Mouse (Mus musculus) MEL (cell line): Measurements from ENCODE around the gene Pde11a. TPM values are rescaled to one million over a fixed set of nuclear protein-coding genes. Genes with fewer than 3 reads are reported as not detected.

Experiments
- DNase-seq: peaks from one replicate; pipeline ENCODE4 v3.0.0; 2011; ENCODE audit warnings: low read depth, low spot score
- H3K27ac ChIP-seq: 2 replicates; pipeline ENCODE4 v1.5.1; 2012; ENCODE audit warnings: low read depth, mild to moderate bottlenecking, control low read depth, low read length, moderate library complexity; ENCODE audit not compliant: control insufficient read depth
- H3K27me3 ChIP-seq, 2 experiments: fragments of 150-350 bp in 1 of 2; sonication (generic) in 1 of 2; 2 replicates each; pipeline ENCODE4 v1.6.1; 2012; ENCODE audit warnings: low read length in 2 of 2, mild to moderate bottlenecking in 2 of 2, improper control_type of control experiment in 1 of 2, moderate library complexity in 1 of 2; ENCODE audit not compliant: insufficient read depth in 2 of 2, control insufficient read depth in 1 of 2
- H3K36me3 ChIP-seq, 2 experiments: 2 replicates each; pipeline ENCODE4 v1.6.1; 2012 to 2014; ENCODE audit warnings: low read length in 2 of 2, improper control_type of control experiment in 1 of 2, inconsistent platforms in 1 of 2, mild to moderate bottlenecking in 1 of 2; ENCODE audit not compliant: insufficient read depth in 2 of 2, control insufficient read depth in 1 of 2
- H3K4me1 ChIP-seq, 2 experiments: fragments of 150-350 bp in 1 of 2; sonication (generic) in 1 of 2; 2 replicates each; pipeline ENCODE4 v1.6.1; 2012; ENCODE audit warnings: low read length in 2 of 2, improper control_type of control experiment in 1 of 2, mild to moderate bottlenecking in 1 of 2; ENCODE audit not compliant: insufficient read depth in 2 of 2, control insufficient read depth in 1 of 2
- H3K4me3 ChIP-seq, 2 experiments: fragments of 150-350 bp in 1 of 2; sonication (generic) in 1 of 2; 2 replicates each; pipeline ENCODE4 v1.5.1; 2012; ENCODE audit warnings: low read depth in 2 of 2, low read length in 2 of 2, mild to moderate bottlenecking in 2 of 2, moderate library complexity in 2 of 2, control low read depth in 1 of 2, improper control_type of control experiment in 1 of 2; ENCODE audit not compliant: control insufficient read depth in 1 of 2, insufficient read depth in 1 of 2
- H3K79me2 ChIP-seq: 2 replicates; pipeline ENCODE4 v1.6.1; 2012; ENCODE audit warnings: mild to moderate bottlenecking, low read length, moderate library complexity; ENCODE audit not compliant: control insufficient read depth, poor library complexity, insufficient read depth
- H3K9ac ChIP-seq: 2 replicates; pipeline ENCODE4 v1.6.1; 2012; ENCODE audit warnings: low read depth, mild to moderate bottlenecking, control low read depth, low read length, moderate library complexity; ENCODE audit not compliant: control insufficient read depth, poor library complexity, severe bottlenecking
- H3K9me3 ChIP-seq: fragments of 150-350 bp; sonication (generic); replicated peaks from 2 replicates; pipeline ENCODE4 v1.6.1; 2012; ENCODE audit warnings: mild to moderate bottlenecking, low read length, improper control_type of control experiment, moderate library complexity; ENCODE audit not compliant: insufficient read depth
- BHLHE40 ChIP-seq: IDR thresholded peaks from 2 replicates; pipeline ENCODE4 v1.6.1; 2012; ENCODE audit warnings: low read depth, mild to moderate bottlenecking, inconsistent platforms, low read length, improper control_type of control experiment, borderline replicate concordance
- CHD2 ChIP-seq: IDR thresholded peaks from 2 replicates; pipeline ENCODE4 v1.6.1; 2011; ENCODE audit warnings: low read length, improper control_type of control experiment
- CTCF ChIP-seq, 3 experiments: IDR thresholded peaks in 2 of 3; conservative IDR thresholded peaks in 1 of 3; 2 replicates each; pipeline ENCODE4 v1.5.1; 2011 to 2012; ENCODE audit warnings: low read length in 3 of 3, low read depth in 2 of 3, mild to moderate bottlenecking in 2 of 3, improper control_type of control experiment in 1 of 3, inconsistent platforms in 1 of 3, mixed read lengths in 1 of 3, moderate library complexity in 1 of 3; ENCODE audit not compliant: control insufficient read depth in 1 of 3, insufficient read depth in 1 of 3, poor library complexity in 1 of 3, severe bottlenecking in 1 of 3
- E2F4 ChIP-seq: IDR thresholded peaks from 2 replicates; pipeline ENCODE4 v1.6.1; 2011; ENCODE audit warnings: low read depth, low read length, improper control_type of control experiment, borderline replicate concordance
- ELF1 ChIP-seq: IDR thresholded peaks from 2 replicates; pipeline ENCODE4 v1.6.1; 2014; ENCODE audit warnings: low read depth, mild to moderate bottlenecking, inconsistent platforms, low read length, improper control_type of control experiment, moderate library complexity
- HCFC1 ChIP-seq: IDR thresholded peaks from 2 replicates; pipeline ENCODE4 v1.6.1; 2012; ENCODE audit warnings: low read depth, mild to moderate bottlenecking, inconsistent platforms, low read length, improper control_type of control experiment, moderate library complexity
- JUND ChIP-seq: IDR thresholded peaks from 2 replicates; pipeline ENCODE4 v1.6.1; 2011; ENCODE audit warnings: low read depth, mild to moderate bottlenecking, improper control_type of control experiment, low read length
- KAT2A ChIP-seq: conservative IDR thresholded peaks from 2 replicates; pipeline ENCODE4 v1.6.1; 2012; ENCODE audit warnings: low read depth, low read length, improper control_type of control experiment, inconsistent platforms
- MAX ChIP-seq: IDR thresholded peaks from 2 replicates; pipeline ENCODE4 v1.6.1; 2011; ENCODE audit warnings: low read length, improper control_type of control experiment
- MAZ ChIP-seq: IDR thresholded peaks from 2 replicates; pipeline ENCODE4 v1.6.1; 2012; ENCODE audit warnings: low read depth, mild to moderate bottlenecking, inconsistent platforms, low read length, improper control_type of control experiment
- MYC ChIP-seq: IDR thresholded peaks from 2 replicates; pipeline ENCODE4 v1.6.1; 2011; ENCODE audit warnings: low read depth, mild to moderate bottlenecking, low read length, improper control_type of control experiment, moderate library complexity
- POLR2AphosphoS5 ChIP-seq: IDR thresholded peaks from 2 replicates; pipeline ENCODE4 v1.6.1; 2012; ENCODE audit warnings: low read depth, borderline replicate concordance, mild to moderate bottlenecking, inconsistent platforms, low read length, moderate library complexity, mixed read lengths
- SIN3A ChIP-seq: IDR thresholded peaks from 2 replicates; pipeline ENCODE4 v1.6.1; 2012; ENCODE audit warnings: low read length, improper control_type of control experiment, inconsistent platforms
- SMC3 ChIP-seq: IDR thresholded peaks from 2 replicates; pipeline ENCODE4 v1.6.1; 2011; ENCODE audit warnings: low read depth, low read length, improper control_type of control experiment
- TAL1 ChIP-seq: IDR thresholded peaks from 2 replicates; pipeline ENCODE4 v1.6.1; 2012; ENCODE audit warnings: mild to moderate bottlenecking, inconsistent platforms, low read length, moderate library complexity, mixed read lengths
- USF2 ChIP-seq, 2 experiments: IDR thresholded peaks; 2 replicates each; pipeline ENCODE4 v1.6.1; 2011 to 2012; ENCODE audit warnings: improper control_type of control experiment in 2 of 2, low read length in 2 of 2, borderline replicate concordance in 1 of 2, inconsistent platforms in 1 of 2, low read depth in 1 of 2, mild to moderate bottlenecking in 1 of 2; ENCODE audit not compliant: insufficient read depth in 1 of 2
- ZNF384 ChIP-seq: IDR thresholded peaks from 2 replicates; pipeline ENCODE4 v1.6.1; 2012; ENCODE audit warnings: low read depth, mild to moderate bottlenecking, inconsistent platforms, low read length, improper control_type of control experiment
- polyA plus RNA-seq, 2 experiments: library from polyadenylated mRNA; stranded (reverse) in 1 of 2; unstranded in 1 of 2; fragments of >175 nt in 1 of 2; fragments of >200 nt in 1 of 2; gene quantifications; 2 replicates each; pipeline versions ENCODE4 v1.2.1 to v1.2.4; 2012; ENCODE audit warnings: low replicate concordance in 2 of 2, low read depth in 1 of 2; ENCODE audit not compliant: insufficient read length in 2 of 2, insufficient read depth in 1 of 2, missing spikeins in 1 of 2
- total RNA-seq: library from RNA; depleted of rRNA; stranded (reverse); fragments of 300-350 nt; gene quantifications from 2 replicates; pipeline ENCODE4 v1.2.3, GENCODE M21; 2012

The Pde11a gene
- total and polyA plus RNA-seq, 3 experiments = not detected

DNA sequence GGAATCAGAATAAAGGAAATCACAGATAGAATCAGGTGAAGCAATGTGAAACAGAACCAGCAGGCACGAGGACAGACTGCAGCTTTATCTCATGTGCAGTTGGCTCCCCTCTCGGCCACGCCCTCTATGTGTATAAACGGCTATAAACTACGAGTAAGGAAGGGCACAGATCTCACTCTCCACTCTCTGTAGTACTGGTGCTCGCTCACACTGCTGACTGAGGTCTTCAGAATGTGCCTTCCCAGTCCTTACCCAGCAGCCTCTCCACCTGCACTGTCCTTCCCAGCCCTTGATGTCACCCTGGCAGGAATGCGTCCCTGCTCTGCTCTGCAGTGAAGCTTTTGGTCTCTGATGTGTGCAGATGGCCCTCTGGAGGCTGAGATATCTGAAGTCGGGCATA is 228.9 kb downstream of the Pde11a start:
- Histone ChIP-seq H3K36me3 (no peaks in the 10 kb centered on the region), H3K4me1 (no peaks in the 10 kb centered on the region), H3K4me3 (peak overlapping the region in 1 of 2 experiments; percentile 11; a peak in 1 of 4 replicates), H3K27me3 (peaks cover 0 to 3% of the 10 kb centered on the region in 2 experiments; a peak in 2 of 4 replicates), H3K27ac (no peak overlapping the region), H3K9ac (no peak overlapping the region), H3K79me2 (no peaks in the 10 kb centered on the region), H3K9me3 (no peaks in the 10 kb centered on the region)
- DNase-seq = peak; percentile 39
- TF ChIP-seq BHLHE40 (peak; percentile 53; the same call in 1 of the 2 replicates), ELF1 (no peak), ZNF384 (no peak)

DNA sequence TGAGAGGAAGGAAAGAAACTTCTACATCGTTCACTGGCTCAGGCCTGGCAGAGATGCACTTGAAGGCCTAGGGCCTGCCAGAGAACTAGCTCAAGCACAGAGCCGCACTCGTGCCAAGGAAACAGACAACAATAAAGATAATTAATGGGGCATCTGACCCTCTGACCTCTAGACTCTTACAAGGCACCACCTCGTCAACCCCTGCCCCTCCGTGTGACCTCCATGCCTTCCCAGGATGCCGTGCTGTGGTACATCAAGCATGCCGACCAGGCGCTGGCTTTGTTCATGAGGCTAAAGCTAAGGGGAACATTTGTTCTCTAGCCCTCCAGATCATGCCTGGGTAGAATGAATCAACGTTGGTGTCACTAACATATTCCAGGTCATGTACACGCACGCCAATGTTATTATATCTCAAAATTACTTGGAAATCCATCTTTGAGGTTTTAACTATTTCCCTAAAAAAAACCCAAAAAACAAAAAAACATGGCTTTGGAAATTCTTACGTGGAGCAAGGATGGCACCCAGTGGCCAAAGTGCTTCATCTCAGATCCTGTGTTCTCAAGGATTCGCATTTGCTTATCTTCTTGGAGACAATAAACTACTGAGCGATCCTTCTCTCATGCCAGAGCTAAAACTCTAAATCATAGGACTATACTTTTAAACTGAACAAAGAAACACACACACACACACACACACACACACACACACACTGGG is 236.5 kb downstream of the Pde11a start:
- no peaks in the 10 kb centered on the region for H3K4me1 ChIP-seq
- no peaks in the 10 kb centered on the region for H3K9me3 ChIP-seq
- no peak for DNase-seq
- no peak overlapping the region for H3K27ac ChIP-seq
- no peaks in the 10 kb centered on the region for H3K27me3 ChIP-seq
- H3K4me3 ChIP-seq = no peak overlapping the region
- no peak overlapping the region for H3K9ac ChIP-seq
- no peaks in the 10 kb centered on the region for H3K79me2 ChIP-seq
- TF ChIP-seq MAX (no peak), HCFC1 (no peak), CHD2 (no peak), TAL1 (no peak), ELF1 (no peak), JUND (no peak), SIN3A (no peak), CTCF (IDR thresholded peaks at IDR 0.05 in 2 of 3, conservative IDR thresholded peaks at IDR 0.05 in 1 of 3; ENCODE audit: control insufficient read depth in 1 of 3, insufficient read depth in 1 of 3, low read depth in 2 of 3, low read length in 3 of 3, poor library complexity in 1 of 3, severe bottlenecking in 1 of 3) (no peak), ZNF384 (no peak), POLR2AphosphoS5 (no peak), KAT2A (no peak), SMC3 (no peak), MYC (no peak)
- no peaks in the 10 kb centered on the region for H3K36me3 ChIP-seq

DNA sequence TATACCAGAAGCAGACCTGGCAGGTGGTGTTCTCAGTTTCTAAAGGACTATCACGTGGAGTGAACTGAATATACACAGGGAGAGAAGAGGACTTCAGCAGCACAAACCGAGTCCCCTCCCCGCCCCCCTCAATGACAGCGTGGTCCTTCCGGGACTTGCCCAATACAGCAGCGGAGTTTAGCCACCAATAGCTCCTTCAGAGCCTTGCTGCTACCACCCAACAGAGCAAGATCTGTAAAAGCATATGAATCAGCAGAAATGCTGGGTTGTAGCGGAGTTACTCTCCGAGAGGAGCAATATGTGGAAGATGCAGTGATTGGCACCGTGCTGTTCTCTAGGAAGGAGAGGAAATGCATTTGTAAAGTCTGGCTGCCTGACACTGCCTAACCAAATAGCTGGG is 238.0 kb downstream of the Pde11a start:
- no peak for DNase-seq
- H3K36me3 ChIP-seq = no peaks in the 10 kb centered on the region
- no peaks in the 10 kb centered on the region for H3K79me2 ChIP-seq
- H3K4me1 ChIP-seq = no peaks in the 10 kb centered on the region
- H3K27me3 ChIP-seq = no peaks in the 10 kb centered on the region
- TF ChIP-seq USF2 (IDR thresholded peaks at IDR 0.05; ENCODE audit: borderline replicate concordance in 1 of 2, insufficient read depth in 1 of 2, low read depth in 1 of 2, low read length in 2 of 2) = no peak
- TF ChIP-seq E2F4 = no peak
- TF ChIP-seq MAZ = no peak
- H3K27ac ChIP-seq = no peak overlapping the region
- no peak overlapping the region for H3K9ac ChIP-seq
- no peak overlapping the region for H3K4me3 ChIP-seq
- no peaks in the 10 kb centered on the region for H3K9me3 ChIP-seq
